Mouse (Mus musculus): ENCODE measurements around the gene 4933427I04Rik. TPM values are rescaled to one million over a fixed set of nuclear protein-coding genes. Genes with fewer than 3 reads are reported as not detected.

4933427I04Rik gene
- polyA plus RNA-seq (2015; fragmentation: Nextera tagmentation; extraction: Ambion mirVana): 0.13 and 0.19 TPM in 2 replicates

GRCm38 (mm10) chr4:123859379-123859778 is at the start of gene 4933427I04Rik:
4933427I04Rik (plus strand) TSS chr4:123859679.
- whole genome bisulfite sequencing: 79% methylated on average over 3 of the region's 3 CpGs
- no peak for ATAC-seq (replicated peaks)
- Histone ChIP-seq H3K4me1 (no peaks in the 10 kb centered on the region), H3K4me2 (no peak within 1 kb of the TSS), H3K27me3 (replicated peaks) (no peaks in the 10 kb centered on the region), H3K27ac (no peak within 1 kb of the TSS), H3K4me3 (no peak within 1 kb of the TSS), H3K9me3 (no peaks in the 10 kb centered on the region), H3K9ac (no peak within 1 kb of the TSS), H3K36me3 (replicated peaks) (no peaks in the 10 kb centered on the region)

GRCm38 (mm10) chr4:123810475-123811295 is 48.8 kb upstream of the 4933427I04Rik start:
- Histone ChIP-seq H3K4me2 (no peak overlapping the region), H3K4me1 (no peaks in the 10 kb centered on the region), H3K9me3 (no peaks in the 10 kb centered on the region), H3K27ac (no peak overlapping the region), H3K4me3 (no peak overlapping the region), H3K9ac (no peak overlapping the region), H3K36me3 (replicated peaks) (no peaks in the 10 kb centered on the region), H3K27me3 (replicated peaks) (no peaks in the 10 kb centered on the region)
- 84% methylated on average over 12 of the region's 12 CpGs for WGBS
- ATAC-seq (replicated peaks): no peak

GRCm38 (mm10) chr4:123812525-123812924 is 47.0 kb upstream of the 4933427I04Rik start:
- no peak for ATAC-seq (replicated peaks)
- WGBS: 73% methylated on average over 3 of the region's 3 CpGs
- H3K4me1 ChIP-seq: no peaks in the 10 kb centered on the region

DNA sequence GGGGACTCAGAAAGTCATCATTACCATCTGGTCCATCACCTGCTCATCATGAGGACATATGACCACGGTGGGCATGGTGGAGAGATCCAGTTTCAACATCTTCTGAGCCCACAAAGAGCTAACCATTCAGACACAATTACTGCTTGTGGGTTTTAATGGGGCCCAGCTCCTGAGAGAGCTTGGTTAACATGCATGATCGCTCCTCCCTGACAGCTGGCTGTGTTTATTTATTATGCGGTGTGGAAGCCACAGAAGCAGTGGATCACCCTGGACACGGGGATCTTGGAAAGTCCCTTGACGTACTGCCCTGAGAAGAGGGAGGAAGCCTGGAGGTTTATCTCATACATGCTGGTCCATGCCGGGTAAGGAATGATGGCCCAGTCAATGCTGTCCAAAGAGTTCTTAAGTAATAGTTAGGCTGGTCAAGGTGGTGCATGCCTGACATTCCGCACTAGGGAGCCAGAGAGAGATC is 45.4 kb upstream of the 4933427I04Rik start:
- no peak overlapping the region for H3K27ac ChIP-seq
- no peaks in the 10 kb centered on the region for H3K27me3 ChIP-seq (replicated peaks)
- no peak overlapping the region for H3K4me2 ChIP-seq
- WGBS: 50% methylated on average over 7 of the region's 7 CpGs
- no peak for ATAC-seq (replicated peaks)
- no peak overlapping the region for H3K9ac ChIP-seq
- H3K36me3 ChIP-seq (replicated peaks): no peaks in the 10 kb centered on the region
- H3K4me3 ChIP-seq: no peak overlapping the region
- no peaks in the 10 kb centered on the region for H3K4me1 ChIP-seq
- H3K9me3 ChIP-seq: no peaks in the 10 kb centered on the region

More at GRCm38 (mm10) chr4:123812525-123812924, 47.0 kb upstream of the 4933427I04Rik start:
- Histone ChIP-seq H3K4me2 (no peak overlapping the region), H3K27ac (no peak overlapping the region), H3K9me3 (no peaks in the 10 kb centered on the region), H3K27me3 (replicated peaks) (no peaks in the 10 kb centered on the region), H3K4me3 (no peak overlapping the region), H3K9ac (no peak overlapping the region), H3K36me3 (replicated peaks) (no peaks in the 10 kb centered on the region)

GRCm38 (mm10) chr4:123819093-123819610 is 40.3 kb upstream of the 4933427I04Rik start:
- Histone ChIP-seq H3K9me3 (no peaks in the 10 kb centered on the region), H3K27ac (no peak overlapping the region), H3K27me3 (replicated peaks) (no peaks in the 10 kb centered on the region), H3K4me2 (no peak overlapping the region), H3K4me1 (no peaks in the 10 kb centered on the region), H3K36me3 (replicated peaks) (no peaks in the 10 kb centered on the region), H3K4me3 (no peak overlapping the region), H3K9ac (no peak overlapping the region)
- 44% methylated on average over 4 of the region's 4 CpGs for WGBS
- ATAC-seq (replicated peaks): no peak

DNA sequence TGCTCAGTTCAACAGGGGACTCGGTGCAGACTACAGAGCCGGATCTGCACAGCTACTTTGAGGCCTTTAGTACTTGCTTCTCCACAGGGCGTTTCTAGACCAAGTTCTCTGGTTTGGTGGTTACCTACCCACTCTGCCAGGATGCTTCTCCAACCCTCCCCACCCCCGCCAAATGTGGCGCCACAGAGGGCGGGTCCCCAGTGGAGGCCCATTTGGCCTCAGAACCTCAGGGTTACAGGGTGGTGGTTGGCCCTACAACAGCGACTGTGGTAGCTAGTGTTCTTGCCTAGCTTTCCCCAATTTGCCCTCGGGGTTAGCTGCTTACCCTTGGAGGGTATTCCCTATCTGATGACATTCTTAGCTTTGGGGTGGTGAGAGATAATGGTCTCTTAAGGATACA is 17.4 kb upstream of the 4933427I04Rik start:
- no peaks in the 10 kb centered on the region for H3K9me3 ChIP-seq
- ATAC-seq (replicated peaks): no peak
- WGBS: 89% methylated on average over 8 of the region's 8 CpGs
- H3K4me3 ChIP-seq: no peak overlapping the region
- H3K9ac ChIP-seq: no peak overlapping the region
- H3K27ac ChIP-seq: no peak overlapping the region
- no peaks in the 10 kb centered on the region for H3K27me3 ChIP-seq (replicated peaks)
- no peak overlapping the region for H3K4me2 ChIP-seq
- no peaks in the 10 kb centered on the region for H3K4me1 ChIP-seq
- H3K36me3 ChIP-seq (replicated peaks): no peaks in the 10 kb centered on the region

GRCm38 (mm10) chr4:123856888-123857287 is 2.6 kb upstream of the 4933427I04Rik start:
- H3K9me3 ChIP-seq: no peaks in the 10 kb centered on the region
- WGBS: 57% methylated on average over 4 of the region's 4 CpGs
- no peak for ATAC-seq (replicated peaks)
- no peaks in the 10 kb centered on the region for H3K27me3 ChIP-seq (replicated peaks)
- H3K9ac ChIP-seq: no peak overlapping the region
- H3K36me3 ChIP-seq (replicated peaks): no peaks in the 10 kb centered on the region
- no peak overlapping the region for H3K27ac ChIP-seq
- H3K4me1 ChIP-seq: no peaks in the 10 kb centered on the region
- no peak overlapping the region for H3K4me3 ChIP-seq
- no peak overlapping the region for H3K4me2 ChIP-seq

- 92% methylated on average over 7 of the region's 7 CpGs for WGBS
- no peaks in the 10 kb centered on the region for H3K9me3 ChIP-seq
- H3K4me2 ChIP-seq: no peak overlapping the region
- no peak overlapping the region for H3K9ac ChIP-seq
- H3K36me3 ChIP-seq (replicated peaks): no peaks in the 10 kb centered on the region
- ATAC-seq (replicated peaks): no peak
- H3K4me1 ChIP-seq: no peaks in the 10 kb centered on the region
- no peak overlapping the region for H3K27ac ChIP-seq
- H3K4me3 ChIP-seq: no peak overlapping the region
- no peaks in the 10 kb centered on the region for H3K27me3 ChIP-seq (replicated peaks)
These were observed 1.4 kb upstream of the 4933427I04Rik start for GRCm38 (mm10) chr4:123858090-123858489.

GRCm38 (mm10) chr4:123859803-123860202 is 324 bp downstream of the 4933427I04Rik start:
- WGBS: 62% methylated on average over 2 of the region's 2 CpGs
- Histone ChIP-seq H3K27ac (no peak overlapping the region), H3K9ac (no peak overlapping the region), H3K27me3 (replicated peaks) (no peaks in the 10 kb centered on the region), H3K36me3 (replicated peaks) (no peaks in the 10 kb centered on the region), H3K4me1 (no peaks in the 10 kb centered on the region), H3K4me2 (no peak overlapping the region), H3K4me3 (no peak overlapping the region), H3K9me3 (no peaks in the 10 kb centered on the region)
- no peak for ATAC-seq (replicated peaks)

GRCm38 (mm10) chr4:123860621-123861020 is 1.1 kb downstream of the 4933427I04Rik start:
- no peaks in the 10 kb centered on the region for H3K27me3 ChIP-seq (replicated peaks)
- H3K4me3 ChIP-seq: no peak overlapping the region
- no peak overlapping the region for H3K9ac ChIP-seq
- no peaks in the 10 kb centered on the region for H3K36me3 ChIP-seq (replicated peaks)
- H3K4me2 ChIP-seq: no peak overlapping the region
- WGBS: 81% methylated on average over 5 of the region's 5 CpGs
- H3K9me3 ChIP-seq: no peaks in the 10 kb centered on the region
- no peak for ATAC-seq (replicated peaks)
- H3K27ac ChIP-seq: no peak overlapping the region
- no peaks in the 10 kb centered on the region for H3K4me1 ChIP-seq

GRCm38 (mm10) chr4:123893726-123894125 is 34.2 kb downstream of the 4933427I04Rik start:
- Histone ChIP-seq H3K4me3 (no peak overlapping the region), H3K4me1 (no peaks in the 10 kb centered on the region), H3K9me3 (no peaks in the 10 kb centered on the region), H3K9ac (no peak overlapping the region), H3K27me3 (replicated peaks) (no peaks in the 10 kb centered on the region), H3K4me2 (no peak overlapping the region), H3K36me3 (replicated peaks) (no peaks in the 10 kb centered on the region), H3K27ac (no peak overlapping the region)
- WGBS: 89% methylated on average over 5 of the region's 5 CpGs
- no peak for ATAC-seq (replicated peaks)

DNA sequence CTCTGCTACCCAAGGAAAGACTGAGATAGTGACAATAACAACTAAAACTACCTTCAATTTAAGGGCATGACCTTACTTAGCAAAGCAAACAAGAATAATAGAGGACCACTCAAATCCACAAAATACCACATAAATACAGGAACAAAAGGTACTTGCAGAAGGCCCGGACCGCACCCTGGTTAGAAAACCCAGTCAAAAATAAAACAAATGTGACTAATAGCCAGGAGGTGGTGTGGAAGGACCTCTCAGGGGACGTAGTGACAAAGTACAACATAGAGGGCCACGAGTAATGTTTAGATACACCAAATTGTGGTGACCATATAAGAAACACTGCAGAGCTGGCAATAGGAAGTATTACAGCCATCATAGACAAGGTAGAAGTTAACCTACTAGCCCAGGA is 34.8 kb downstream of the 4933427I04Rik start:
- no peaks in the 10 kb centered on the region for H3K4me1 ChIP-seq
- no peak overlapping the region for H3K27ac ChIP-seq
- no peak overlapping the region for H3K4me3 ChIP-seq
- no peak overlapping the region for H3K4me2 ChIP-seq
- ATAC-seq (replicated peaks): no peak
- H3K27me3 ChIP-seq (replicated peaks): no peaks in the 10 kb centered on the region
- H3K9ac ChIP-seq: no peak overlapping the region
- WGBS: 84% methylated on average over 4 of the region's 4 CpGs
- no peaks in the 10 kb centered on the region for H3K9me3 ChIP-seq
- H3K36me3 ChIP-seq (replicated peaks): no peaks in the 10 kb centered on the region

- 0 out of 2 replicates have a peak, but pooled peaks cover 1% of the 10 kb centered on the region for H3K4me1 ChIP-seq
- H3K4me2 ChIP-seq: no peak overlapping the region
- H3K27ac ChIP-seq: no peak overlapping the region
- no peak for ATAC-seq (replicated peaks)
- H3K27me3 ChIP-seq (replicated peaks): no peaks in the 10 kb centered on the region
- no peaks in the 10 kb centered on the region for H3K9me3 ChIP-seq
- no peak overlapping the region for H3K9ac ChIP-seq
- no peak overlapping the region for H3K4me3 ChIP-seq
- WGBS: 8% methylated on average over 5 of the region's 5 CpGs
- no peaks in the 10 kb centered on the region for H3K36me3 ChIP-seq (replicated peaks)
These were observed 39.2 kb downstream of the 4933427I04Rik start for GRCm38 (mm10) chr4:123898696-123899095.
